Mouse (Mus musculus): Measurements from ENCODE around the gene Bcl2l13.

- TF ChIP-seq ZC3H11A (IDR thresholded peaks at IDR 0.05; ENCODE audit: borderline replicate concordance, low read depth, low read length) (no peak), HCFC1 (IDR thresholded peaks at IDR 0.05; ENCODE audit: borderline replicate concordance, insufficient read depth, low read length) (no peak), MAFK (IDR thresholded peaks at IDR 0.05; ENCODE audit: insufficient read depth, low read depth, low read length) (no peak), CHD2 (IDR thresholded peaks at IDR 0.05; ENCODE audit: low read depth, low read length) (no peak)
Observed at GRCm38 (mm10) chr6:120917975-120918374, 82.0 kb downstream of the Bcl2l13 start.
